Mouse (Mus musculus): ENCODE data around the gene Tcaf2.

DNA sequence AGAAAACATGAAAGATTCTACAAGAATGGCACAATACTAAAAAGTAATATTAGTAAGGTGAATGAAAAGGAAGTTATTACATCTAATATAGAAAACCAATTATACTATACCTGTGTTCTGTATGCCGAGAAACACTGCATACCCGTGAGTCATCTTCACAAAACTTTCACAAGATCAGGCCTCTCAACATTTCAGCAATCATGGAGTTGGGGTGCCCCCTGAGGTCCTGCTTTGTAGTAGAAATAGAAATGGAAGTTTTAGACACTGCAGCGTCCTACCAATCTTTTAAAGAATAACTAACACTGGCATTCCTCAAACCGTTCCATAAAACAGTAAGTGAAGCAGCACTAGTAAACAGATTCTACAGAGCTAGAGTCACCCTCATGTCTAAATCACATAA lies 66.4 kb downstream of the Tcaf2 start:
- TF ChIP-seq CTCF (conservative IDR thresholded peaks at IDR 0.05; ENCODE audit: low read length) (no peak), POU5F1 (IDR thresholded peaks at IDR 0.05; ENCODE audit: borderline replicate concordance, low read length) (no peak)
